8 mouse cellular contexts compared by ENCODE assay signal in the genomic region with DNA sequence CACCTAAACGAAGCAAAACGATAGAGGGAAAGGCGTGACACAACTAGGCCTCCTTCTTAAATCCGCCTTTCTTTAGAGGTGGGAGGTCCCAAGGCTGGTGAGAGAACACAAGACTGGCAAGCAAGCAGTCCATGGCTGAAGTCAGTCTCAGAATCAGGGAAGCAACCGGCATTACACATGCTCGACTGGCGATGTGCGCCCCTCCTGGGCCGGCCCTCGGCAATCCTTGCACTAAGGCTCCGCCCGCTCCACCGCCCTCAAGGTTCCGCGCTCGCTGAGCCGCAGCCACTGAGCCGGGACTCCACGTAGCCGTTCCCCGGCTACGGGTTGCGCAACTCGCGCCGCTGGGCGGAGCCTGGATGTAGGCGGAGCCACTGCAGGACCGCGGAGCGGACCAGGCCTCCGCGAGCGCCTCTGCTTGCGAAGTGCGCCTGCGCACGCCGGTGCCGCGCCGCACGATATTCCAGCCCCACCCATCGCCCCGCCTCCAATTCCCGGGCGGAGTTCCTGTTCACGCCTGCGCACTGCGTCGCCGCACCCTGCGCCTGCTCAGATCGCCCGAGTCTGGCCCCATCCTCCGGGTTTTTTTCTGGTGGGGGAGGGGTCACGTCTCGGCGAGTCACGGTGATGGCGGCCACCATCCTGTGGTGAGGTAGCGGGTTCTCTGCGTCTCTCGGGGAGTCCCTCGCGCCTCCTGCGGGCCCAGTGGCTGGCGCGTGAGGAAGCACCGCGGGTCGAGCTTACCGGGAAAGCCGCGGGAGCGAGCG. TPM values are rescaled to one million over a fixed set of nuclear protein-coding genes. Genes with fewer than 3 reads are reported as not detected.
DNase-seq lines count a peak whose midpoint lies in the region; ATAC-seq and TF ChIP-seq lines count a peak whose summit lies in the region.

Gene Rad23b (plus strand): TSS at position 592 of the 767 bp plus-strand sequence.

- in situ Hi-C loops in Patski (cut with MboI; ENCODE audit: low pct_unique_long_range_greater_than_20kb): no loop called here

- peak; percentile 90 for DNase-seq in Patski (ENCODE audit: low read depth, low spot score)
- DNase-seq in cerebellum, postnatal 14 days: peak; percentile 100
- peak; percentile 99 to 100 for DNase-seq in frontal cortex, postnatal 25 days (ENCODE audit: low spot score in 2 of 2)
- DNase-seq in hindbrain, embryonic 14.5 days (ENCODE audit: low spot score): peak; percentile 100
- peak; percentile 100 for DNase-seq in layer of hippocampus, postnatal 36 days
- DNase-seq in lung, postnatal 36 days: peak; percentile 99
- DNase-seq in retina, postnatal 1 day: peak; percentile 98
- DNase-seq in urinary bladder, adult 18-20 months (ENCODE audit: low spot score in 2 of 2): peak; percentile 100

- POLR2A ChIA-PET in Patski (lab: Charles Lee): no interaction called here

- peak within 1 kb of the TSS; percentile 98 for H3K4me3 ChIP-seq in hindbrain, embryonic 14.5 days (replicated peaks; ENCODE audit: low read length)

- WGBS in hindbrain, embryonic 14.5 days: under 1% methylated on average over 76 of the region's 77 CpGs

- ATAC-seq in Patski: peak; percentile 98
- peak; percentile 99 for ATAC-seq in hindbrain, embryonic 14.5 days (ENCODE audit: low FRiP score)

- H3K4me2 ChIP-seq in hindbrain, embryonic 14.5 days (replicated peaks): peak within 1 kb of the TSS; percentile 90

- H3K4me1 ChIP-seq in hindbrain, embryonic 14.5 days (replicated peaks; ENCODE audit: control insufficient read depth, insufficient read depth, low read length): peaks cover 26% of the 10 kb centered on the region

- no peaks in the 10 kb centered on the region for H3K9me3 ChIP-seq in hindbrain, embryonic 14.5 days (ENCODE audit: control insufficient read depth, low read length)

- no peaks in the 10 kb centered on the region for H3K27me3 ChIP-seq in Patski
- no peaks in the 10 kb centered on the region for H3K27me3 ChIP-seq in hindbrain, embryonic 14.5 days (ENCODE audit: control insufficient read depth, insufficient read depth, low read length)

- TF ChIP-seq CTCF in Patski (IDR thresholded peaks at IDR 0.05): no peak

- peak within 1 kb of the TSS; percentile 97 for H3K9ac ChIP-seq in hindbrain, embryonic 14.5 days

- H3K27ac ChIP-seq in hindbrain, embryonic 14.5 days: peak within 1 kb of the TSS; percentile 94

- CTCF ChIA-PET in Patski (lab: Charles Lee): no interaction called here

- peaks cover 4% of the 10 kb centered on the region; the same call in 1 of the 2 replicates for H3K36me3 ChIP-seq in hindbrain, embryonic 14.5 days (replicated peaks; ENCODE audit: control insufficient read depth, insufficient read depth)

RNA-seq across cellular contexts. Expression of gene Rad23b, which starts in this region (rescaled TPM):
- polyA plus RNA-seq in Patski (2021): 133 TPM
- polyA plus RNA-seq in hindbrain, embryonic 14.5 days (2014; fragmentation: Nextera tagmentation; extraction: Ambion mirVana): 80.9 and 94.1 TPM in 2 replicates
- 100 to 1,000 TPM; 177 to 178 TPM for total RNA-seq in layer of hippocampus, postnatal 36 days (2021)

Comparison
In these comparisons a context has a peak if more than half of its experiments do, and no peak if none do; other contexts are left out.
1. Peak in every context shown above with its lines: DNase-seq, ATAC-seq, H3K4me3 ChIP-seq and H3K27ac ChIP-seq.